Mouse (Mus musculus) embryonic fibroblast, embryonic 13.5 days (primary cell): ENCODE measurements around the gene Cdk8.

Experiments used
- CTCF ChIP-seq: IDR thresholded peaks from 2 replicates; pipeline ENCODE4 v1.5.1; 2011; ENCODE audit warnings: mild to moderate bottlenecking, control low read depth, low read length, moderate library complexity, borderline replicate concordance; ENCODE audit not compliant: insufficient read depth
- POLR2A ChIP-seq: IDR thresholded peaks from 2 replicates; pipeline ENCODE4 v1.6.1; 2011; ENCODE audit warnings: low read depth, mild to moderate bottlenecking, control low read depth, low read length, moderate library complexity

GRCm38 (mm10) chr5:146203921-146204320 lies 27.1 kb upstream of the Cdk8 start:
- no peak for TF ChIP-seq CTCF
- no peak for TF ChIP-seq POLR2A
